Mouse (Mus musculus) liver, adult 2 months (tissue): ENCODE measurements around the gene Zfp652. TPM values are rescaled to one million over a fixed set of nuclear protein-coding genes. Genes with fewer than 3 reads are reported as not detected.
A peak's percentile ranks its signal among the peaks of the same experiment; 100 is the strongest.
"Not testable (repeated sequence)": the region's sequence is repeated elsewhere in the genome, so short reads cannot be mapped to it uniquely, and the experiment has no call there.

Source experiments
- DNase-seq: peaks from one replicate; pipeline ENCODE4 v3.0.0-alpha.2; 2011; ENCODE audit warnings: low read depth, low spot score; ENCODE audit errors: extremely low read depth
- H3K27ac ChIP-seq: fragments of 200-500 bp; replicated peaks from 2 replicates; pipeline ENCODE4 v1.5.1; 2012; ENCODE audit warnings: low read depth, mild to moderate bottlenecking, control low read depth, inconsistent platforms, low read length; ENCODE audit not compliant: insufficient read depth
- H3K27me3 ChIP-seq: fragments of 200-500 bp; 2 replicates; pipeline ENCODE4 v1.6.1; 2012; ENCODE audit warnings: mild to moderate bottlenecking, moderate library complexity, low read length, inconsistent platforms; ENCODE audit not compliant: control insufficient read depth, insufficient read depth
- H3K36me3 ChIP-seq: fragments of 200-500 bp; 2 replicates; pipeline ENCODE4 v1.6.1; 2012; ENCODE audit warnings: low read length, inconsistent platforms; ENCODE audit not compliant: control insufficient read depth, insufficient read depth
- H3K4me1 ChIP-seq: fragments of 200-500 bp; 2 replicates; pipeline ENCODE4 v1.6.1; 2011; ENCODE audit warnings: low read length; ENCODE audit not compliant: control insufficient read depth, insufficient read depth
- H3K4me3 ChIP-seq: fragments of 200-500 bp; 2 replicates; pipeline ENCODE4 v1.5.1; 2011; ENCODE audit warnings: low read depth, mild to moderate bottlenecking, control low read depth, low read length, moderate library complexity; ENCODE audit not compliant: insufficient read depth
- H3K79me2 ChIP-seq: fragments of 200-500 bp; 2 replicates; pipeline ENCODE4 v1.6.1; 2012; ENCODE audit warnings: inconsistent platforms, mild to moderate bottlenecking, low read length, moderate library complexity; ENCODE audit not compliant: control insufficient read depth, insufficient read depth
- H3K9ac ChIP-seq: fragments of 200-500 bp; 2 replicates; pipeline ENCODE4 v1.6.1; 2012; ENCODE audit warnings: low read depth, mild to moderate bottlenecking, control low read depth, inconsistent platforms, low read length
- CTCF ChIP-seq: fragments of 200-500 bp; IDR thresholded peaks from 2 replicates; pipeline ENCODE4 v1.5.1; 2011; ENCODE audit warnings: low read depth, low read length, control low read depth
- POLR2A ChIP-seq: fragments of 200-500 bp; IDR thresholded peaks from 2 replicates; pipeline ENCODE4 v1.6.1; 2011; ENCODE audit warnings: low read length, control low read depth; ENCODE audit not compliant: insufficient read depth; ENCODE audit errors: extremely low read depth
- WGBS: fragments of 180-500 bp; shearing (Covaris S2); methylation state at CpG from one replicate; pipeline ENCODE4 v1.1.7; 2018; 5-methylcytosine and 5-hydroxymethylcytosine counted together
- polyA plus RNA-seq: library from polyadenylated mRNA; depleted of rRNA; stranded (reverse); fragments of >200 nt; gene quantifications from 2 replicates; pipeline ENCODE4 v1.2.3, GENCODE M21; 2012; rRNA removed
- total RNA-seq: library from RNA; depleted of rRNA; stranded (reverse); fragments of >200 nt; gene quantifications from 2 replicates; pipeline ENCODE4 v1.2.3, GENCODE M21; 2014; rRNA removed

Zfp652 gene
- 9.1 and 12.7 TPM in 2 replicates for total RNA-seq
- polyA plus RNA-seq, result 10.5 and 11.1 TPM in 2 replicates

DNA sequence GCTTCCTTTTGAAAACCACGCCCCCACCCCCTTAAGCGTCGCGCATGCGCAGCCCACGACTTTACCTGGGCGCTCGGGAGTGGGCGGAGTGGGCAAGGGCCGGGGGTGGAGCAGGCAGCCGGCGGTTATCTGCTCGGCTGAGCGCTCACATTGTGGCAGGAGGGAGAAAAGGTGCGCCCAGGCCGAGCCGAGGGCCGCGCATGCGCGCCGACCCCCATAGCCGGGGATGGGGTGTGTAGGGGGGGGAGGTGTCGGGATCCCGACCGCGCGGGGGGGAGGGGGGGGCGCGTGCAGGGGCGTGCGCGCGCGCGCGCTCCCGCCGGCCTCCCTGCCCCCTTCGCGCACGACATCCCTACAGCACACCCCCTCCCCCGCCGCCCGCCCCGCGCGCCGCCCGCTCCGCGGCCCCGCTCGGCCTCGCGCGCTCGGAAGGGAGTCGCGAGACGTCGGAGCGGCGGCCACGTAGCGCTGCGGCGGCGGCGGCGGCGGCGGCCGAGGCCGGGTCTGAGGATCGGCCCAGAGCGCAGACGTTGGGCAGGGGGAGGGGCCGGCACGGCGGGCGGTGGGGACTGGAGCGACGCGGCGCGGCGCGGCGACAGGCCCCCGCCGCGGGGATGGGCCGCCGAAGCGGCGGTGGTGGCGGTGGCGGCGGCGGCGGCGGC lies at the start of gene Zfp652:
TSS of gene Zfp652 (plus strand) at position 111 of the 662 bp plus-strand sequence.
- peak within 1 kb of the TSS; percentile 80 for H3K27ac ChIP-seq
- peaks cover 26% of the 10 kb centered on the region; the same call in 1 of the 2 replicates for H3K79me2 ChIP-seq
- peaks cover 13% of the 10 kb centered on the region for H3K4me1 ChIP-seq
- H3K36me3 ChIP-seq, result no peaks in the 10 kb centered on the region
- peak within 1 kb of the TSS; percentile 96 for H3K9ac ChIP-seq
- under 1% methylated on average over 63 of the region's 103 CpGs for WGBS
- H3K27me3 ChIP-seq, result no peaks in the 10 kb centered on the region
- TF ChIP-seq POLR2A (peak; percentile 26; the same call in 1 of the 2 replicates), CTCF (no peak)
- peak within 1 kb of the TSS; percentile 75 for H3K4me3 ChIP-seq
- DNase-seq, result peak; percentile 84

DNA sequence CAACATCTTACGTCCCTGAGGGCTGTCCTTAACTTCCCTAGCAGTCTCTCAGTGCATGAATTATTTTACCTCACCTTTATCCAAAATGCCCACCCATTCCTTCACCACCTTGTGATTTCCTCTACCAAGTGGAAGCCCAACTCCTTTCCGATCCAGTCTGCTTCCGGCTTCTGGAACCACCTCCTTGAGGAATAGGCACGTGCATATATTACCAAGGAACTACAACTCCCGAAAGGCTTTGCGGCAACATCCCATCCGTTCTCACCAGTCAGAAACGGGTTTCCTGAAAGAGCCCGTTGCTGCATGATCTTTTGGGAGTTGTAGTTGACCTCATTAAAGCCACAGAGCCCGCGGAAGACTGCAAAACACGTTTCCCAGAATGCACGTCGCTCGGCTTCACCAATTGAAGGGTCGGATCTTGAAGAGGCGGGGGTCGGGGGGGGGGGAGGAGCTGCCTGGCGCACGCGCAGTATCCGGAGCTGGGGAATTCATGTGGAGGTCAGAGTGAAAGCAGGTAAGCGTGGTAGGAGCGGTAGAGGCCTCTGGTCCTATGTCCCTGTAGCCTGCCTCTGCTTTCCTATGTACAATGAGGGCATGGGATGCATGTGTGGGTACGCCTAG lies 45.8 kb upstream of the Zfp652 start, which contains the start of gene Phb:
TSS of gene Phb (plus strand) at position 429 of the 621 bp plus-strand sequence.
- TF ChIP-seq POLR2A (peak; percentile 68; the same call in 1 of the 2 replicates), CTCF (no peak)
- Histone ChIP-seq H3K36me3 (peaks cover 17% of the 10 kb centered on the region), H3K27ac (peak within 1 kb of the TSS; percentile 83), H3K9ac (peak within 1 kb of the TSS; percentile 88), H3K4me1 (peaks cover 3% of the 10 kb centered on the region; the same call in 1 of the 2 replicates), H3K4me3 (peak within 1 kb of the TSS; percentile 77), H3K79me2 (no peaks in the 10 kb centered on the region; the same call in 1 of the 2 replicates), H3K27me3 (no peaks in the 10 kb centered on the region)
- peak; percentile 99 for DNase-seq
- 2% methylated on average over 25 of the region's 25 CpGs for WGBS

DNA sequence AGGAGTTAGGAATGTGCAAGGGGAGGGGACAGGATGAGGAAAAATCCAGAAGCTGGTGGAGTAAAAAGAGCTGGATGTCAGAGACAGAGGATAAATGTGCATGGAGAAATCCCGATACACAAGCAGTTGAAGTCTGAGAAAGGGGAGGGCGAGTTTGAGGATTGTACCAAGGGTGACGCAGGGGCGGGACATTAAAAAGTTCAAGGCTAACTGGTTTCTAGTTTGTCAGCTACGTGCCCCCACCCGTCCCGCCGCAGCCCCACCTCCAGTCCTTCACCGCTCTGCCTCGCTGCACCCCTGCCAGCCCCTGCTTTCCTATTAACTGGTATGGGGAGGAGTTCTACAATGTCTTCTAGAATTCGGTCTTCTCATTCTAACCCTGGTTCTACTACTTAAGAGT lies 45.3 kb upstream of the Zfp652 start:
- Histone ChIP-seq H3K79me2 (no peaks in the 10 kb centered on the region; the same call in 1 of the 2 replicates), H3K4me3 (peak overlapping the region; percentile 77), H3K9ac (peak overlapping the region; percentile 88), H3K4me1 (peaks cover 3% of the 10 kb centered on the region; the same call in 1 of the 2 replicates), H3K27me3 (no peaks in the 10 kb centered on the region), H3K36me3 (peaks cover 22% of the 10 kb centered on the region), H3K27ac (peak overlapping the region; percentile 83)
- peak; percentile 51 for DNase-seq
- TF ChIP-seq POLR2A, result no peak
- no peak for TF ChIP-seq CTCF
- under 1% methylated on average over 11 of the region's 11 CpGs for WGBS

DNA sequence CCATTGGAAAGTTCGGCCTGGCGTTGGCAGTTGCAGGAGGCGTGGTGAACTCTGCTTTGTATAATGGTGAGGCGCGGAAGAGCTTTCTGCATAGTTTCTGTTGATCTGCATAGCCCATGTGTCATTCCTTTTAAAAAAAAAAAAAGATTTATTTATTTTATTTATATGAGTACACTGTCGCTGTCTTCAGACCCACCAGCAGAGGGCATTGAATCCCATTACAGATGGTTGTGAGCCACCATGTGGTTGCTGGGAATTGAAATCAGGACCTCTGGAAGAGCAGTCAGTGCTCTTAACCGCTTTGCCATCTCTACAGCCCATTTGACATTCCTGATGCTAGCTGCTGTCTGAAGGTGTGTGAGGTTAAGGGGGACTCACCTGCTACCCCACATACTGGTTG lies 44.4 kb upstream of the Zfp652 start:
- H3K79me2 ChIP-seq, H3K4me1 ChIP-seq, H3K27ac ChIP-seq, DNase-seq, H3K27me3 ChIP-seq, H3K4me3 ChIP-seq, H3K9ac ChIP-seq: not testable (repeated sequence)
- H3K36me3 ChIP-seq, result peaks cover 24% of the 10 kb centered on the region
- 92% methylated on average over 7 of the region's 7 CpGs for WGBS

DNA sequence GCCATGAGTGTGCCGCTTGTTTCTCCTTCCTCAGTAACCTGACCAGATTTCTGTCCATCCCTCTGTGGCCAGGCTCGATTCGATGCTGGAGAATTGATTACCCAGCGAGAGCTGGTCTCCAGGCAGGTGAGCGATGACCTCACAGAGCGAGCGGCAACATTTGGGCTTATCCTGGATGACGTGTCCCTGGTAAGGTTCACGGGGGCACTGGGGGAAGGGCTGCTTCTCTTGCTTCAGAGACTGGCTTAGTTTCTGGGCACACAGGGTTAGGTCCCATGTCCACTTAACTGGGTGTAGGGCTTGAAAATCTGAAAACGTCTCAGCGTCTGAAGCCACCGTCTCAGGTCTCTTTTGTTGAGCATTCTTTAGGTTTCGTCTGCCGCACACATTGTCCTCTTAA lies 37.0 kb upstream of the Zfp652 start:
- H3K9ac ChIP-seq, result no peak overlapping the region
- H3K4me3 ChIP-seq, result no peak overlapping the region
- H3K27me3 ChIP-seq, result no peaks in the 10 kb centered on the region
- H3K79me2 ChIP-seq, result no peaks in the 10 kb centered on the region
- H3K4me1 ChIP-seq, result no peaks in the 10 kb centered on the region
- H3K27ac ChIP-seq, result no peak overlapping the region
- WGBS, result 76% methylated on average over 14 of the region's 14 CpGs
- DNase-seq, result peak; percentile 26
- no peak for TF ChIP-seq POLR2A
- no peak for TF ChIP-seq CTCF
- H3K36me3 ChIP-seq, result peaks cover 39% of the 10 kb centered on the region

DNA sequence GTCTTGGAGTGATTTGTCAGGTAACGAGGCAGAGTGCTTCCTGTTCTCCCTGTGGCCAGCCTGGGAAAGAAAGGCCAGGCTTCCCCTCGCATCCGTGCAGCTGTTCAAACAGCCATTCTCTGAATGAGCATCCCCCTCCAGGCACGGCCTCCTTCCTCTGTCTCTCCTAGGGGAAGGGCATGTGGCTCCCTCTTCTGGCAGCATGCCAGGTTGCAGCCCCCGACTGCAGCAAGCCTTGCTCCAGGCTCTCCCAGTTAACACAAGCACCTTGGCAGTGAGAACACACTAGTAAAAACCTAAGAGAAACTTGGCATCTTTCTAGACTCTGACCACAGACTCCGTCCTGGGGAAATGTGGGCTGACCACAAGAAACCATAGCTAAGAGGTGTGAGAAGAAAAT lies 36.2 kb upstream of the Zfp652 start:
- WGBS, result 77% methylated on average over 6 of the region's 6 CpGs
- Histone ChIP-seq H3K27me3 (no peaks in the 10 kb centered on the region), H3K79me2 (no peaks in the 10 kb centered on the region), H3K27ac (no peak overlapping the region), H3K4me1 (no peaks in the 10 kb centered on the region), H3K36me3 (peaks cover 40% of the 10 kb centered on the region), H3K4me3 (no peak overlapping the region), H3K9ac (no peak overlapping the region)
- TF ChIP-seq CTCF (no peak), POLR2A (no peak)
- no peak for DNase-seq
